ENCODE assay signal across 16 mouse cellular contexts in genomic region chr10:25723966-25724365, GRCm38 (mm10).
DNase-seq lines count a peak whose midpoint lies in the region; ATAC-seq lines count a peak whose summit lies in the region.
"Had no signal": no experiment of that assay in that cellular context is flagged by ENCODE, and none has a peak within 500 bp of the region (broad histone marks: within the 10 kb centered on the region; RNA-seq: fewer than 3 reads in every experiment).

No protein-coding gene starts in this region.

- no peak for DNase-seq in frontal cortex, postnatal 25 days (ENCODE audit: low spot score in 2 of 2)
- DNase-seq: adrenal gland, adult 2 months; adrenal gland, adult 8-10 months; adrenal gland, postnatal 10 days; adrenal gland, postnatal 14 days; adrenal gland, postnatal 25 days; adrenal gland, postnatal 36 days; B cell, adult 2 months; cerebellum, adult 11 months; cerebellum, adult 11-12 months; cerebellum, adult 18-20 months; cerebellum, adult 2 months had no signal

- peak; percentile 95 for ATAC-seq in frontal cortex, adult (ENCODE audit: low TSS enrichment)
- ATAC-seq: activated CD4-positive, CD25-positive, alpha-beta regulatory T cell, adult 4 months; CD4-positive, CD25-positive, alpha-beta regulatory T cell, adult 4 months; Patski had no signal
